Mouse (Mus musculus): ENCODE measurements at regions not wholly inside any gene's neighbourhood (a gene's known extent, or its start where the extent isn't known, plus 50 kb on each side); places are given as distances from the start of the nearest gene placed in this dataset.

GRCm38 (mm10) chrX:21828975-21829374 lies 84.1 kb upstream of the Gm28269 start:
- peak in 1 of 2 experiments; percentile 4 for DNase-seq

GRCm38 (mm10) chrX:21809212-21809611 lies 64.3 kb upstream of the Gm28269 start:
- no peak for DNase-seq

- no peak for DNase-seq
These were observed 56.9 kb upstream of the Gm28269 start for GRCm38 (mm10) chrX:21801834-21802233.
